Mouse (Mus musculus): ENCODE data around the gene Wasf3. TPM values are rescaled to one million over a fixed set of nuclear protein-coding genes. Genes with fewer than 3 reads are reported as not detected.

The Wasf3 gene
- polyA plus RNA-seq, 1 experiment from 2014 or later = 0.84 TPM

GRCm38 (mm10) chr5:146410821-146411220, 26.0 kb downstream of the Wasf3 start:
- peaks cover 3% of the 10 kb centered on the region; the same call in 1 of the 2 replicates for H3K4me1 ChIP-seq (ENCODE audit: insufficient read depth)
- no peak overlapping the region for H3K27ac ChIP-seq (ENCODE audit: low read depth)
- no peak overlapping the region for H3K4me3 ChIP-seq (ENCODE audit: low read depth, low read length)
- H3K9ac ChIP-seq = no peak overlapping the region
- H3K36me3 ChIP-seq (ENCODE audit: insufficient read depth) = no peaks in the 10 kb centered on the region
- DNase-seq = no peak
- no peak for ATAC-seq (ENCODE audit: insufficient read depth)
- TF ChIP-seq CTCF (IDR thresholded peaks at IDR 0.05; ENCODE audit: low read depth) = no peak
- H3K27me3 ChIP-seq (ENCODE audit: insufficient read depth, low read length) = no peaks in the 10 kb centered on the region
- no peak overlapping the region for H3K4me2 ChIP-seq
- no peaks in the 10 kb centered on the region for H3K9me3 ChIP-seq (ENCODE audit: low read depth, low read length)
- 78% methylated on average over 4 of the region's 4 CpGs for WGBS

GRCm38 (mm10) chr5:146412743-146413430, 28.1 kb downstream of the Wasf3 start:
- DNase-seq = peak; percentile 36
- no peak for TF ChIP-seq CTCF (IDR thresholded peaks at IDR 0.05; ENCODE audit: low read depth)
- H3K27ac ChIP-seq (ENCODE audit: low read depth) = no peak overlapping the region
- no peaks in the 10 kb centered on the region for H3K27me3 ChIP-seq (ENCODE audit: insufficient read depth, low read length)
- no peak overlapping the region for H3K4me3 ChIP-seq (ENCODE audit: low read depth, low read length)
- no peak overlapping the region for H3K4me2 ChIP-seq
- 58% methylated on average over 15 of the region's 15 CpGs for WGBS
- no peaks in the 10 kb centered on the region for H3K9me3 ChIP-seq (ENCODE audit: low read depth, low read length)
- no peak overlapping the region for H3K9ac ChIP-seq
- H3K36me3 ChIP-seq (ENCODE audit: insufficient read depth) = no peaks in the 10 kb centered on the region
- no peak for ATAC-seq (ENCODE audit: insufficient read depth)
- peaks cover 3% of the 10 kb centered on the region; the same call in 1 of the 2 replicates for H3K4me1 ChIP-seq (ENCODE audit: insufficient read depth)

DNA sequence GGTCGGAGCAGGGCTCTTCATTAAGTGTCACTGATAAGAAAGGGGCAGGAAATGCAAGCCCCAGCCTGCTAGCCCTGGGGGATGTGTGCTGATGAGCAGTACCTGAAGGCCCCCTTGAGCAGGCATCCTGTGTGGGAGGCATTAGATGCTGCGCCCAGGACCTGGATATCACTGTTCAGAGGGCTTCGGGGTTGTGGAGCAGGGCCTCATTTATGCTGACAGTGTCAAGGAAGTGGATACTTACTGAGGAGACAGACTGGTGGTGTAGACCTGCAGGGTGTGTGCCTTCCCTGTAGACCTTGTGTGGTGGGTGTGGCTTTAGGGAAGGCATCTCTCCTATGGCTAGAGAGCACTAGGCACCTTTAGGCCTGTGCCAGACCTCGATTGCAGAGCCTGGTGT, 29.8 kb downstream of the Wasf3 start:
- no peak for TF ChIP-seq CTCF (IDR thresholded peaks at IDR 0.05; ENCODE audit: low read depth)
- no peak overlapping the region for H3K4me3 ChIP-seq (ENCODE audit: low read depth, low read length)
- DNase-seq = no peak
- H3K9me3 ChIP-seq (ENCODE audit: low read depth, low read length) = no peaks in the 10 kb centered on the region
- no peak overlapping the region for H3K4me2 ChIP-seq
- H3K27me3 ChIP-seq (ENCODE audit: insufficient read depth, low read length) = no peaks in the 10 kb centered on the region
- no peak for ATAC-seq (ENCODE audit: insufficient read depth)
- no peaks in the 10 kb centered on the region for H3K36me3 ChIP-seq (ENCODE audit: insufficient read depth)
- H3K27ac ChIP-seq (ENCODE audit: low read depth) = no peak overlapping the region
- no peak overlapping the region for H3K9ac ChIP-seq
- WGBS = 66% methylated on average over 4 of the region's 4 CpGs
- peaks cover 3% of the 10 kb centered on the region; the same call in 1 of the 2 replicates for H3K4me1 ChIP-seq (ENCODE audit: insufficient read depth)

- DNase-seq (no peak), ATAC-seq (ENCODE audit: insufficient read depth) (no peak)
- no peak for TF ChIP-seq CTCF (IDR thresholded peaks at IDR 0.05; ENCODE audit: low read depth)
- Histone ChIP-seq H3K9ac (no peak overlapping the region), H3K4me1 (ENCODE audit: insufficient read depth) (peaks cover 3% of the 10 kb centered on the region; the same call in 1 of the 2 replicates), H3K9me3 (ENCODE audit: low read depth, low read length) (no peaks in the 10 kb centered on the region), H3K27ac (ENCODE audit: low read depth) (no peak overlapping the region), H3K27me3 (ENCODE audit: insufficient read depth, low read length) (no peaks in the 10 kb centered on the region), H3K36me3 (ENCODE audit: insufficient read depth) (no peaks in the 10 kb centered on the region), H3K4me2 (no peak overlapping the region), H3K4me3 (ENCODE audit: low read depth, low read length) (no peak overlapping the region)
- 74% methylated on average over 12 of the region's 12 CpGs for WGBS
These were observed 30.4 kb downstream of the Wasf3 start for GRCm38 (mm10) chr5:146415218-146415617.

- Histone ChIP-seq H3K4me3 (ENCODE audit: low read depth, low read length) (no peak overlapping the region), H3K27ac (ENCODE audit: low read depth) (no peak overlapping the region), H3K36me3 (ENCODE audit: insufficient read depth) (no peaks in the 10 kb centered on the region), H3K9ac (no peak overlapping the region), H3K4me1 (ENCODE audit: insufficient read depth) (no peaks in the 10 kb centered on the region), H3K4me2 (no peak overlapping the region), H3K9me3 (ENCODE audit: low read depth, low read length) (no peaks in the 10 kb centered on the region), H3K27me3 (ENCODE audit: insufficient read depth, low read length) (no peaks in the 10 kb centered on the region)
- no peak for ATAC-seq (ENCODE audit: insufficient read depth)
- no peak for DNase-seq
- no peak for TF ChIP-seq CTCF (IDR thresholded peaks at IDR 0.05; ENCODE audit: low read depth)
- 64% methylated on average over 20 of the region's 20 CpGs for WGBS
These were observed 31.7 kb downstream of the Wasf3 start for GRCm38 (mm10) chr5:146416331-146417110.

GRCm38 (mm10) chr5:146418092-146418491, 33.3 kb downstream of the Wasf3 start:
- ATAC-seq (ENCODE audit: insufficient read depth) (no peak), DNase-seq (no peak)
- Histone ChIP-seq H3K9me3 (ENCODE audit: low read depth, low read length) (no peaks in the 10 kb centered on the region), H3K9ac (no peak overlapping the region), H3K4me3 (ENCODE audit: low read depth, low read length) (no peak overlapping the region), H3K36me3 (ENCODE audit: insufficient read depth) (no peaks in the 10 kb centered on the region), H3K4me2 (no peak overlapping the region), H3K27ac (ENCODE audit: low read depth) (no peak overlapping the region), H3K27me3 (ENCODE audit: insufficient read depth, low read length) (no peaks in the 10 kb centered on the region), H3K4me1 (ENCODE audit: insufficient read depth) (no peaks in the 10 kb centered on the region)
- WGBS = 52% methylated on average over 7 of the region's 7 CpGs
- TF ChIP-seq CTCF (IDR thresholded peaks at IDR 0.05; ENCODE audit: low read depth) = no peak

DNA sequence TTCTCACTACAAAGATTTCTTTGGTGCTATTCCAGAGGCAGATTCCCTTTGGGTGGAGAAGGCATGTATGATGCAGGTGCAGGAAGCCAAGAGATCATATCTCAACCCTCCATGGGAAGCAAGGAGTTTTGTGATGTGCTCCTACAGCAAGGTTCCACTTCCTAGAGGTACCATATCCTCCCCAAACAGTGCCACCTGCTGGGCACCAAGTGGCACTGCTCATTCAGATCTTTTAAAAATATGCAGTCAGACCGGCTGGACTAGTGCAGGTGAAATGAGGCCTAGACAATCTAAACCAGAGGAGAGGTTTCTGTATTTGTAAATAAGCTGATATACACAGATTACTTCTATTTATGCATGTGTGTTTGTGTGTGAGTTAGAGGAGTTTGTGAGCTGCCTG, 35.3 kb downstream of the Wasf3 start:
- no peaks in the 10 kb centered on the region for H3K4me1 ChIP-seq (ENCODE audit: insufficient read depth)
- 36% methylated on average over 1 of the region's 1 CpGs for WGBS
- no peak overlapping the region for H3K4me2 ChIP-seq
- peak; percentile 79 for TF ChIP-seq CTCF (IDR thresholded peaks at IDR 0.05; ENCODE audit: low read depth)
- H3K36me3 ChIP-seq (ENCODE audit: insufficient read depth) = no peaks in the 10 kb centered on the region
- no peak overlapping the region for H3K9ac ChIP-seq
- no peak overlapping the region for H3K4me3 ChIP-seq (ENCODE audit: low read depth, low read length)
- ATAC-seq (ENCODE audit: insufficient read depth) = peak; percentile 30; the same call in 1 of the 2 replicates
- DNase-seq = peak; percentile 75
- no peaks in the 10 kb centered on the region for H3K27me3 ChIP-seq (ENCODE audit: insufficient read depth, low read length)
- H3K9me3 ChIP-seq (ENCODE audit: low read depth, low read length) = no peaks in the 10 kb centered on the region
- no peak overlapping the region for H3K27ac ChIP-seq (ENCODE audit: low read depth)
